In the genomic region with DNA sequence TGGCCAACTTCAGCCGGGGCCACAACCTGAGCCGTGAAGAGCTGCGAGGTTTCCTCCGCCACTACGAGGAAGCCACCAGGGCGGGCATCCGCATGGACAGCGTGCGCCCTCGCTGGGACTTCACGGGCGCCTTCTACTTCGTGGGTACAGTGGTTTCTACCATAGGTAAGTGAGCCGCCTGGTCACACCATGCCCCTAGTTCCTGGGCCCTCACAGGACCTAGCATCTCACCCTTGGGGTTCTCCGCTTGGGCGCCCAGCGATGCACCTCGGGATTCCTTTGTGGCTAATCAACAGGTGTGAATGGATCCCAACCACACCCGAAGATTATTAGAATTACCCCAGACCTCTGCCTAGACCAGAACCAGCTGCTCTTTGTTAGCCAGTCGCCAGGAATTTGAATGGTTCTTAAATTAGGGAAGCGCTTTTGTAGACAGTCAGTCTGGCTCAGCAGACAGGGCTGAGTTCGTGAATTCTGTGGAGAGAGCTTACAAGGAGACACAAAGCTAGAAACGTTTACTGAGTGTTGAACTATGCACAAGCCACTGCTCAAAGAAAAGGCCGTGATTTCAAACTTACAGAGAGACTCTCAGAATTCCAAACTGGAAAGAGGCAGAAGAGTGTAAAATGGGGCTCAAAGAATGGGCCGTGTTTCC, we compare ENCODE assay signal across 8 mouse cellular contexts. TPM values are rescaled to one million over a fixed set of nuclear protein-coding genes. Genes with fewer than 3 reads are reported as not detected.
A peak's percentile ranks its signal among the peaks of the same experiment; 100 is the strongest.
DNase-seq lines count a peak whose midpoint lies in the region; ATAC-seq and TF ChIP-seq lines count a peak whose summit lies in the region.

No protein-coding gene starts in this region.

- H3K4me3 ChIP-seq in heart, embryonic 13.5 days: peak overlapping the region; percentile 59
- H3K4me3 ChIP-seq in liver, embryonic 14.5 days (ENCODE audit: insufficient read depth in 1 of 2, low read depth in 2 of 2, low read length in 2 of 2): peak overlapping the region; percentile 1 to 45; a peak in 3 of 4 replicates
- peak overlapping the region; percentile 45 for H3K4me3 ChIP-seq in stomach, postnatal 0 days (ENCODE audit: low read depth, low read length)

- 4% methylated on average over 25 of the region's 25 CpGs for WGBS in heart, embryonic 13.5 days
- 8% methylated on average over 25 of the region's 25 CpGs for WGBS in liver, embryonic 14.5 days (ENCODE audit: insufficient replicate concordance)
- WGBS in stomach, postnatal 0 days: 7% methylated on average over 25 of the region's 25 CpGs

- no peak for TF ChIP-seq CTCF in liver, embryonic 14.5 days (IDR thresholded peaks at IDR 0.05; ENCODE audit: low read depth)
- TF ChIP-seq CTCF in stomach, postnatal 0 days (IDR thresholded peaks at IDR 0.05; ENCODE audit: low read depth): no peak

- no peak overlapping the region for H3K27ac ChIP-seq in heart, embryonic 13.5 days (replicated peaks)
- H3K27ac ChIP-seq in liver, embryonic 14.5 days: no peak overlapping the region
- H3K27ac ChIP-seq in stomach, postnatal 0 days (replicated peaks): no peak overlapping the region

- peaks cover 31% of the 10 kb centered on the region for H3K4me1 ChIP-seq in heart, embryonic 13.5 days
- H3K4me1 ChIP-seq in liver, embryonic 14.5 days (replicated peaks; ENCODE audit: control insufficient read depth in 2 of 2, insufficient read depth in 2 of 2, low read length in 1 of 2): no peaks in the 10 kb centered on the region
- H3K4me1 ChIP-seq in stomach, postnatal 0 days (replicated peaks; ENCODE audit: control insufficient read depth, insufficient read depth): peaks cover 8% of the 10 kb centered on the region

- no peak for TF ChIP-seq EP300 in liver, embryonic 14.5 days (IDR thresholded peaks at IDR 0.05; ENCODE audit: low read depth)
- TF ChIP-seq EP300 in stomach, postnatal 0 days (optimal IDR thresholded peaks at IDR 0.05): no peak

- peak; percentile 42 for DNase-seq in embryo, embryonic 10.5 days (ENCODE audit: low spot score)
- no peak for DNase-seq in embryo, embryonic 10 days (ENCODE audit: low spot score)
- peak; percentile 35 for DNase-seq in ES-CJ7 (ENCODE audit: low read depth, low spot score)
- no peak for DNase-seq in liver, embryonic 14.5 days (ENCODE audit: low read depth in 3 of 3, low spot score in 3 of 3)
- DNase-seq in stomach, postnatal 0 days (ENCODE audit: low spot score): no peak
- no peak for DNase-seq in c-Kit-positive CD71-positive TER-119-positive erythroid progenitor cells, embryonic 14.5 days (ENCODE audit: low spot score)
- DNase-seq in cerebellum, postnatal 4 days (ENCODE audit: low spot score in 2 of 2): no peak

- H3K9ac ChIP-seq in heart, embryonic 13.5 days: peak overlapping the region; percentile 70
- no peak overlapping the region for H3K9ac ChIP-seq in liver, embryonic 14.5 days (replicated peaks)
- no peak overlapping the region for H3K9ac ChIP-seq in stomach, postnatal 0 days (ENCODE audit: low read length)

- peaks cover 87% of the 10 kb centered on the region for H3K27me3 ChIP-seq in heart, embryonic 13.5 days (replicated peaks)
- H3K27me3 ChIP-seq in liver, embryonic 14.5 days (ENCODE audit: control insufficient read depth, insufficient read depth, low read length): peaks cover 53% of the 10 kb centered on the region
- peaks cover 29% of the 10 kb centered on the region for H3K27me3 ChIP-seq in stomach, postnatal 0 days (ENCODE audit: control insufficient read depth, insufficient read depth, low read length)

- H3K36me3 ChIP-seq in heart, embryonic 13.5 days: no peaks in the 10 kb centered on the region
- no peaks in the 10 kb centered on the region for H3K36me3 ChIP-seq in liver, embryonic 14.5 days (replicated peaks; ENCODE audit: control insufficient read depth, insufficient read depth, low read depth)
- H3K36me3 ChIP-seq in stomach, postnatal 0 days (ENCODE audit: control insufficient read depth, insufficient read depth, low read length): no peaks in the 10 kb centered on the region

- no peak for ATAC-seq in heart, embryonic 13.5 days (ENCODE audit: extremely low read depth, insufficient number of reproducible peaks, low FRiP score, low TSS enrichment)
- no peak for ATAC-seq in liver, embryonic 14.5 days (ENCODE audit: insufficient read depth)
- no peak for ATAC-seq in stomach, postnatal 0 days (ENCODE audit: low FRiP score, low TSS enrichment)

- H3K9me3 ChIP-seq in heart, embryonic 13.5 days: no peaks in the 10 kb centered on the region
- H3K9me3 ChIP-seq in liver, embryonic 14.5 days (ENCODE audit: control insufficient read depth, low read length): no peaks in the 10 kb centered on the region
- no peaks in the 10 kb centered on the region for H3K9me3 ChIP-seq in stomach, postnatal 0 days (ENCODE audit: control insufficient read depth, low read length)

- H3K4me2 ChIP-seq in heart, embryonic 13.5 days: peak overlapping the region; percentile 89
- peak overlapping the region; percentile 54 for H3K4me2 ChIP-seq in liver, embryonic 14.5 days (ENCODE audit: low read depth)
- peak overlapping the region; percentile 78 for H3K4me2 ChIP-seq in stomach, postnatal 0 days (replicated peaks; ENCODE audit: low read depth)

RNA-seq across cellular contexts. Expression of a gene that starts 1.9 kb away (rescaled TPM):
- polyA plus RNA-seq in heart, embryonic 13.5 days (2015; fragmentation: Nextera tagmentation; extraction: Ambion mirVana): 0.23 and 0.43 TPM in 2 replicates
- polyA plus RNA-seq in liver, embryonic 14.5 days (2012; rRNA removed): 0.23 and 0.24 TPM in 2 replicates
- polyA plus RNA-seq in liver, embryonic 14.5 days (2014; fragmentation: Nextera tagmentation; extraction: Ambion mirVana): 0.48 and 0.58 TPM in 2 replicates
- polyA plus RNA-seq in stomach, postnatal 0 days (2015; fragmentation: Nextera tagmentation; extraction: Ambion mirVana): 0.45 TPM in 2 replicates

Comparison
In these comparisons a context has a peak if more than half of its experiments do, and no peak if none do; other contexts are left out.
1. DNase-seq: peak in embryo, embryonic 10.5 days (single experiment) and ES-CJ7 (single experiment); none in embryo, embryonic 10 days (single experiment), liver, embryonic 14.5 days (0 of 3), stomach, postnatal 0 days (single experiment), c-Kit-positive CD71-positive TER-119-positive erythroid progenitor cells, embryonic 14.5 days (single experiment) and cerebellum, postnatal 4 days (0 of 2).
2. Peak in every context shown above with its lines, with median percentiles within 50 percentile points of each other: H3K4me2 ChIP-seq and H3K4me3 ChIP-seq.